ENCODE assay signal across 8 mouse cellular contexts in the genomic region with DNA sequence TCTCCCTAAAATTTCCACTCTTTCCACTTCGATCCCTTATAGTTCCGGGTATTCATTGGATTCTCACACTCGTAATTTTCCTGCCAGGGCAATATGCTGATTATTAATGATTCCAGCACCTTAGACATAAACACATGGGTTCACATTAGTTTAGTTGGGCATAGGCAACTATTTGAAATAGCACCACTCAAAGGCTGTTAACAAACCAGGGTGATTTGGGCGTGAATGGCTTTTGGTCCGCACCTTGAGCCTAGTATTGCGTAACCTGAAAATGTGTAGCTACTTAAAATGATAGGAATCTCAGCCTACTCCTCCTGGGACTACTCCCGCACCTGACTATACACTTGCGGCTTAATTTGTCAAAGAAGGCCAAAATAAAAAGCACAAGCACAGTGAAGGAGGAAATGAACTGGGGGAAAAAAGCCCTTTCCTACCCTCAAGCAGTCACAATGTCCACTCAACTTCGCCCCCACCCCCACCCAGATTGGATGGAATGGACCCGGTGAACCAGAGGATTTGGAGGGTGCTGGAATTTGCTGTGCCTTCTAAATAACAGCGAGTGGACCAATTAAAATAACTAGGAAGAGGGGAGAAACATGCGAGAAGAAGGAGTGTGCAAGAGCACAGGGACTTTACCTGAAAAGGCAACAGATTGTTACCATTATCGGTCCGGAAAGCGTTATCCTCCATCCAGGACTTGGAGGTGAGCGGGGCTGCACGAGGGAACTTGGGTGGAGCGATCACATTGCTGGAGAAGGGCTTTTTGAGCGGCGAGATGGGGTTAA. TPM values are rescaled to one million over a fixed set of nuclear protein-coding genes. Genes with fewer than 3 reads are reported as not detected.
DNase-seq lines count a peak whose midpoint lies in the region; ATAC-seq and TF ChIP-seq lines count a peak whose summit lies in the region.

No protein-coding gene starts in this region.

- 0 out of 4 replicates have a peak, but pooled peaks cover 0 to 3% of the 10 kb centered on the region in 2 experiments for H3K4me1 ChIP-seq in ES-E14 (ENCODE audit: control insufficient read depth in 2 of 2, insufficient read depth in 2 of 2, low read length in 2 of 2, poor library complexity in 1 of 2)
- H3K4me1 ChIP-seq in heart, embryonic 14.5 days (ENCODE audit: control insufficient read depth in 2 of 2, insufficient read depth in 2 of 2, low read length in 2 of 2), result peaks cover 0 to 4% of the 10 kb centered on the region in 2 experiments; a peak in 1 of 4 replicates
- peaks cover 12% of the 10 kb centered on the region for H3K4me1 ChIP-seq in limb, embryonic 12.5 days (replicated peaks)
- H3K4me1 ChIP-seq in neural tube, embryonic 15.5 days, result peaks cover 53% of the 10 kb centered on the region

- no peak for ATAC-seq in heart, embryonic 14.5 days (ENCODE audit: insufficient number of reproducible peaks, insufficient read depth, low FRiP score, low read depth)
- ATAC-seq in limb, embryonic 12.5 days (ENCODE audit: insufficient number of reproducible peaks, insufficient read depth, low FRiP score, low TSS enrichment, low read depth), result no peak
- ATAC-seq in neural tube, embryonic 15.5 days (ENCODE audit: low FRiP score), result no peak

- H3K9me3 ChIP-seq in ES-E14 (ENCODE audit: control insufficient read depth, insufficient read depth, low read depth, low read length), result no peaks in the 10 kb centered on the region
- no peaks in the 10 kb centered on the region for H3K9me3 ChIP-seq in heart, embryonic 14.5 days (ENCODE audit: control insufficient read depth, low read length)
- no peaks in the 10 kb centered on the region for H3K9me3 ChIP-seq in limb, embryonic 12.5 days
- no peaks in the 10 kb centered on the region for H3K9me3 ChIP-seq in neural tube, embryonic 15.5 days (replicated peaks)

- peak; percentile 27 for DNase-seq in cerebellum, adult 8-10 months
- no peak for DNase-seq in cerebellum, adult 11 months
- no peak for DNase-seq in ES-E14 (ENCODE audit: low read depth, low spot score)
- DNase-seq in thymus, postnatal 10 days (ENCODE audit: low spot score in 2 of 2), result no peak
- no peak for DNase-seq in urinary bladder, postnatal 14 days (ENCODE audit: low spot score)

- peak overlapping the region; percentile 65 to 71 for H3K4me3 ChIP-seq in ES-E14 (ENCODE audit: insufficient read depth in 1 of 2, low read depth in 1 of 2, low read length in 2 of 2, poor library complexity in 1 of 2, severe bottlenecking in 1 of 2)
- peak overlapping the region; percentile 91 to 92 for H3K4me3 ChIP-seq in heart, embryonic 14.5 days (ENCODE audit: control insufficient read depth in 1 of 2, insufficient read depth in 1 of 2, low read depth in 1 of 2, low read length in 2 of 2)
- peak overlapping the region; percentile 65 for H3K4me3 ChIP-seq in limb, embryonic 12.5 days (replicated peaks)
- peak overlapping the region; percentile 67 for H3K4me3 ChIP-seq in neural tube, embryonic 15.5 days (replicated peaks)

- H3K36me3 ChIP-seq in ES-E14 (ENCODE audit: control insufficient read depth, insufficient read depth, low read length, poor library complexity, severe bottlenecking), result no peaks in the 10 kb centered on the region
- peaks cover 8% of the 10 kb centered on the region; the same call in 1 of the 2 replicates for H3K36me3 ChIP-seq in heart, embryonic 14.5 days (ENCODE audit: control insufficient read depth, insufficient read depth, low read length)
- no peaks in the 10 kb centered on the region for H3K36me3 ChIP-seq in limb, embryonic 12.5 days
- no peaks in the 10 kb centered on the region for H3K36me3 ChIP-seq in neural tube, embryonic 15.5 days

- in situ Hi-C loops in ES-E14 (cut with MboI; ENCODE audit: low sequenced_read_pairs in 2 of 2, unreplicated experiment in 2 of 2), result no loop called here

- peak overlapping the region; percentile 94 for H3K4me2 ChIP-seq in heart, embryonic 14.5 days (ENCODE audit: low read length)
- peak overlapping the region; percentile 99 for H3K4me2 ChIP-seq in limb, embryonic 12.5 days
- peak overlapping the region; percentile 95 for H3K4me2 ChIP-seq in neural tube, embryonic 15.5 days

- H3K27me3 ChIP-seq in heart, embryonic 14.5 days (ENCODE audit: control insufficient read depth, insufficient read depth, low read length), result no peaks in the 10 kb centered on the region
- peaks cover 43% of the 10 kb centered on the region for H3K27me3 ChIP-seq in limb, embryonic 12.5 days
- no peaks in the 10 kb centered on the region for H3K27me3 ChIP-seq in neural tube, embryonic 15.5 days (replicated peaks)

- H3K27ac ChIP-seq in ES-E14 (ENCODE audit: insufficient read depth, low read depth, low read length, poor library complexity, severe bottlenecking), result no peak overlapping the region
- peak overlapping the region; percentile 93 to 100 for H3K27ac ChIP-seq in heart, embryonic 14.5 days (replicated peaks in 1 of 2; ENCODE audit: control insufficient read depth in 1 of 2, insufficient read depth in 1 of 2, low read depth in 2 of 2, low read length in 2 of 2)
- no peak overlapping the region for H3K27ac ChIP-seq in limb, embryonic 12.5 days
- H3K27ac ChIP-seq in neural tube, embryonic 15.5 days (replicated peaks), result peak overlapping the region; percentile 93

- peak overlapping the region; percentile 66 for H3K9ac ChIP-seq in ES-E14 (ENCODE audit: insufficient read depth, low read depth, low read length, poor library complexity, severe bottlenecking)
- peak overlapping the region; percentile 95 for H3K9ac ChIP-seq in heart, embryonic 14.5 days (ENCODE audit: low read length)
- H3K9ac ChIP-seq in limb, embryonic 12.5 days (replicated peaks), result peak overlapping the region; percentile 67
- peak overlapping the region; percentile 69 for H3K9ac ChIP-seq in neural tube, embryonic 15.5 days (replicated peaks)

- WGBS in heart, embryonic 14.5 days, result 22% methylated on average over 20 of the region's 20 CpGs
- 27% methylated on average over 20 of the region's 20 CpGs for WGBS in limb, embryonic 12.5 days
- WGBS in neural tube, embryonic 15.5 days, result 23% methylated on average over 20 of the region's 20 CpGs

TF ChIP-seq in ES-E14, 5 proteins besides CTCF, POLR2A, EP300 and RAD21:
- TF ChIP-seq CHD2 (IDR thresholded peaks at IDR 0.05; ENCODE audit: low read depth, low read length) (no peak), HCFC1 (IDR thresholded peaks at IDR 0.05; ENCODE audit: borderline replicate concordance, insufficient read depth, low read length) (no peak), ZNF384 (IDR thresholded peaks at IDR 0.05; ENCODE audit: low read depth, low read length) (no peak), MAFK (IDR thresholded peaks at IDR 0.05; ENCODE audit: insufficient read depth, low read depth, low read length) (no peak), ZC3H11A (IDR thresholded peaks at IDR 0.05; ENCODE audit: borderline replicate concordance, low read depth, low read length) (no peak)

RNA-seq across cellular contexts. Expression of a gene that starts 33.8 kb away (rescaled TPM):
- total RNA-seq in ES-E14 (2012; rRNA removed), result 94.7 and 104 TPM in 2 replicates
- polyA plus RNA-seq in heart, embryonic 14.5 days (2014; fragmentation: Nextera tagmentation; extraction: Ambion mirVana), result 102 and 104 TPM in 2 replicates
- polyA plus RNA-seq in limb, embryonic 12.5 days (2016; fragmentation: Nextera tagmentation; extraction: Ambion mirVana), result 150 and 155 TPM in 2 replicates
- polyA plus RNA-seq in neural tube, embryonic 15.5 days (2015; fragmentation: Nextera tagmentation; extraction: Ambion mirVana), result 98.7 and 104 TPM in 2 replicates

RNA-seq across cellular contexts. Expression of a gene that starts 34.9 kb away (rescaled TPM):
- total RNA-seq in ES-E14 (2012; rRNA removed), result 1.8 and 1.9 TPM in 2 replicates
- 8.8 and 8.9 TPM in 2 replicates for polyA plus RNA-seq in heart, embryonic 14.5 days (2014; fragmentation: Nextera tagmentation; extraction: Ambion mirVana)
- polyA plus RNA-seq in limb, embryonic 12.5 days (2016; fragmentation: Nextera tagmentation; extraction: Ambion mirVana), result 1.2 and 1.9 TPM in 2 replicates
- 11.0 and 12.0 TPM in 2 replicates for polyA plus RNA-seq in neural tube, embryonic 15.5 days (2015; fragmentation: Nextera tagmentation; extraction: Ambion mirVana)

Comparison
In these comparisons a context has a peak if more than half of its experiments do, and no peak if none do; other contexts are left out.
1. H3K27ac ChIP-seq: peak in heart, embryonic 14.5 days (2 of 2) and neural tube, embryonic 15.5 days (single experiment); none in ES-E14 (single experiment) and limb, embryonic 12.5 days (single experiment).
2. Peak in every context shown above with its lines, with median percentiles within 50 percentile points of each other: H3K4me3 ChIP-seq, H3K9ac ChIP-seq and H3K4me2 ChIP-seq.